Mouse (Mus musculus): Measurements from ENCODE around the gene Gm42878.

- TF ChIP-seq CTCF (IDR thresholded peaks at IDR 0.05; ENCODE audit: low read depth) (no peak), EP300 (IDR thresholded peaks at IDR 0.05; ENCODE audit: low read depth) (no peak)
Measured at GRCm38 (mm10) chr5:121537588-121537987, 7.7 kb downstream of the Gm42878 start.

Measured in liver, embryonic 14.5 days (tissue).